Mouse (Mus musculus) embryo, embryonic 10.5 days (tissue): ENCODE data around the gene Gm5157.
"Not testable (repeated sequence)": the region's sequence is repeated elsewhere in the genome, so short reads cannot be mapped to it uniquely, and the experiment has no call there.

Experiments
- DNase-seq: peaks from one replicate; pipeline ENCODE4 v3.0.0-alpha.2; 2015; ENCODE audit warnings: low spot score

The Gm5157 gene

DNA sequence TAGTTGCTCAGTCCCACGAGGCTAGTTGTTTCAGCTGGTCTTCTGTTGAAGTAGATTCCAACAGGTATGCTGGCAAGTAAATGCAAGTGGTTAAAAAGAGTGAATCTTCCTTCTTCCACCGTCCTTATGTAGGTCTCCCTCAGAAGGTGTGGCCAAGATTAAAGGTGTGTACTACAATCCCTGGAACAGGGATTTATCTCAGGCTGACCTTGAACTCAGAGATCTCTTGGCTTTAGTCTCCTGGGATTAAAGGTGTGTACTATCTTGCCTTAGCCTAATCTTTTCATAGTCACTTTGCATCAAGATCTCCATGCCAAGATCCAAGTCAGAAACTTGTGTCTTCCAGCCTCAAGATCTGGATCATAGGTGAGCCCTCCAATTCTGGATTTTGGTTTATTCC, at the start of gene Gm5157:
Gm5157 (minus strand) TSS at position 101 of the 400 bp plus-strand sequence.
- DNase-seq, result not testable (repeated sequence)

DNA sequence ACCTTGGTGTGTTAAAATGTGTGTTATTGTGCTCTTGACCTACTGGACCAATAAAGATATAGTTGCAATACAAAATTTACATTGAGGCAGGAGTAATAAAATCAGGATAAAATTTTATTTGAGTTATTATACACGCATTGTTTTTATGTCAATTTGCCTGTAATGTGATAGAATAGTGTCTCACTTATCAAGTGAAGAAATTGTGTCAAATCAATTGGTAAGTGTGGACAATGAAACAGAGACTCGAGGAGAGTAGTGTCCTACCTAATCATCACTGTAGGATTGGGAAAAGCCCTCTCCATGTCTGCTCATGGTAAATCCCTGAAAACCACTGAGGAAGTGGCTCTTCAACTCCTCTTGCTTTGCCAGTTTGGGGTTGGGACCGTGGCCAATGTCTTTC, 28.3 kb downstream of the Gm5157 start, which contains the start of gene Vmn1r123:
Vmn1r123 (plus strand) TSS at position 301 of the 400 bp plus-strand sequence.
- DNase-seq, result not testable (repeated sequence)
